Mouse (Mus musculus): Measurements from ENCODE around the gene Rab43. TPM values are rescaled to one million over a fixed set of nuclear protein-coding genes. Genes with fewer than 3 reads are reported as not detected.
"Not testable (repeated sequence)": the region's sequence is repeated elsewhere in the genome, so short reads cannot be mapped to it uniquely, and the experiment has no call there.

Rab43 gene
- polyA plus RNA-seq, 1 experiment from 2014 or later, result 5.0 TPM

DNA sequence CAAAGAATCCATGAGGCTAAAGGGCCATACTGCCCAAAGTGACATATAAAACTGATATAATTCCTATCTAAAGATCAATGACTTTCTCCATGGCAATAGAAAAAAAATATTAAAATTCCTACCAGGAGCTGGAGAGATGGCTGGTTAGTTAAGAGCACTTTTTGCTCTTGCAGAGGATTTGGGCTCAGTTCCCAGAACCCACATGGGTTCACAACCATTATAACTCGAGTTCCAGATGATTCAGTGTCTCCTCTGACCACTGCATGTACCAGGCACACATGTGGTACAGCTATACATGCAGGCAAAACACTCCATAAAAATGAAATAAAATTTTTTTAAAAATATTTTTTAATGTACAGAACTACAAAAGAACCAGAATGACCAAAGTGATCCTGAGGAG, 37.5 kb downstream of the Rab43 start:
- 55% methylated on average over 1 of the region's 1 CpGs for WGBS
- no peak for ATAC-seq (ENCODE audit: low FRiP score)

DNA sequence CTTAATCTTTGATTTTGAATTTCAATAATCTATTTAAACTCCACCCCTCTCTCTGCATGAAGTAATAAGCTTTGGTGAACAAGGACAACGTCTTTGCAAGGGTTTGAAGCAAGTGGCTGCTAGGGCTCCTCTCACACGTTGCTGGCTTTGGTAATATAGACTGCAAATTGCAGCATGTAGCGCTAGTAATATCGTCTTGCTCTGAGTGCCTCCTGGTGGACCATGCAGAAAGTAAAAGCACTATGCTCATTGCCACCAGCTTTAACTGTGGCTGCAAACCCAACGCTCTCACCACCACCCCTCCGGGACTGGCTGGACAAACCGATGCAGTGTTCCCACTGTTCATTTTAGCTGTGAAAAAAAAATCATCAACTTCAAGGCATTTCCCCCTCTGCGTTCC, 41.3 kb downstream of the Rab43 start:
- H3K27ac ChIP-seq (ENCODE audit: low read depth, low read length), result no peak overlapping the region
- ATAC-seq (ENCODE audit: low FRiP score) (no peak), DNase-seq (ENCODE audit: low spot score) (peak; percentile 21)
- no peak overlapping the region for H3K4me3 ChIP-seq (ENCODE audit: low read depth, low read length)
- no peak overlapping the region for H3K4me2 ChIP-seq (replicated peaks; ENCODE audit: low read depth, low read length)
- WGBS, result 61% methylated on average over 8 of the region's 8 CpGs
- no peaks in the 10 kb centered on the region for H3K9me3 ChIP-seq (ENCODE audit: control insufficient read depth, low read length)
- no peak overlapping the region for H3K9ac ChIP-seq (ENCODE audit: low read depth, low read length)
- H3K27me3 ChIP-seq (ENCODE audit: control insufficient read depth, insufficient read depth, low read length), result no peaks in the 10 kb centered on the region
- no peaks in the 10 kb centered on the region for H3K4me1 ChIP-seq (replicated peaks; ENCODE audit: control insufficient read depth, insufficient read depth, low read length)
- H3K36me3 ChIP-seq (ENCODE audit: control insufficient read depth, insufficient read depth, low read length), result no peaks in the 10 kb centered on the region

More for the DNA sequence above, 37.5 kb downstream of the Rab43 start:
- H3K27me3 ChIP-seq (ENCODE audit: control insufficient read depth, insufficient read depth, low read length), result no peaks in the 10 kb centered on the region
- no peak for DNase-seq (ENCODE audit: low spot score)
- H3K9ac ChIP-seq (ENCODE audit: low read depth, low read length), result no peak overlapping the region
- no peak overlapping the region for H3K4me3 ChIP-seq (ENCODE audit: low read depth, low read length)
- H3K27ac ChIP-seq (ENCODE audit: low read depth, low read length), result no peak overlapping the region
- H3K36me3 ChIP-seq (ENCODE audit: control insufficient read depth, insufficient read depth, low read length), result no peaks in the 10 kb centered on the region
- H3K4me2 ChIP-seq (replicated peaks; ENCODE audit: low read depth, low read length), result no peak overlapping the region
- no peaks in the 10 kb centered on the region for H3K9me3 ChIP-seq (ENCODE audit: control insufficient read depth, low read length)
- no peaks in the 10 kb centered on the region for H3K4me1 ChIP-seq (replicated peaks; ENCODE audit: control insufficient read depth, insufficient read depth, low read length)

DNA sequence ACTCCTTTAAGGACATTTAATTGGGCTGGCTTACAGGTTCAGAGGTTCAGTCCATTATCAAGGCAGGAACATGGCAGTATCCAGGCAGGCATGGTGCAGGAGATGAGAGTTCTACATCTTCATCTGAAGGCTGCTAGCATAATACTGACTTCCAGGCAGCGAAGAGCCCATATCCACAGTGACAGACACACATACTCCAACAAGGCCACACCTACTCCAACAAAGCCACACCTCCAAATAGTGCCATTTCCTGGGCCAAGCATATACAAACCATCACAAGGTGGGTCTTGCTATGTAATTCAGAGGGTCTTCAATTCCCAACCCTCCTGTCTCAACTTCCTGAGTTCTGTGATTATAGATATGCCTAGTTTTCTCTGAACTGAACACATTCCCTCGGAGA, 47.7 kb downstream of the Rab43 start:
- H3K36me3 ChIP-seq (ENCODE audit: control insufficient read depth, insufficient read depth, low read length); H3K27ac ChIP-seq (ENCODE audit: low read depth, low read length); H3K9ac ChIP-seq (ENCODE audit: low read depth, low read length); DNase-seq (ENCODE audit: low spot score); ATAC-seq (ENCODE audit: low FRiP score); H3K4me3 ChIP-seq (ENCODE audit: low read depth, low read length); H3K4me2 ChIP-seq (replicated peaks; ENCODE audit: low read depth, low read length); H3K9me3 ChIP-seq (ENCODE audit: control insufficient read depth, low read length); H3K27me3 ChIP-seq (ENCODE audit: control insufficient read depth, insufficient read depth, low read length); H3K4me1 ChIP-seq (replicated peaks; ENCODE audit: control insufficient read depth, insufficient read depth, low read length): not testable (repeated sequence)
- 95% methylated on average over 2 of the region's 2 CpGs for WGBS

DNA sequence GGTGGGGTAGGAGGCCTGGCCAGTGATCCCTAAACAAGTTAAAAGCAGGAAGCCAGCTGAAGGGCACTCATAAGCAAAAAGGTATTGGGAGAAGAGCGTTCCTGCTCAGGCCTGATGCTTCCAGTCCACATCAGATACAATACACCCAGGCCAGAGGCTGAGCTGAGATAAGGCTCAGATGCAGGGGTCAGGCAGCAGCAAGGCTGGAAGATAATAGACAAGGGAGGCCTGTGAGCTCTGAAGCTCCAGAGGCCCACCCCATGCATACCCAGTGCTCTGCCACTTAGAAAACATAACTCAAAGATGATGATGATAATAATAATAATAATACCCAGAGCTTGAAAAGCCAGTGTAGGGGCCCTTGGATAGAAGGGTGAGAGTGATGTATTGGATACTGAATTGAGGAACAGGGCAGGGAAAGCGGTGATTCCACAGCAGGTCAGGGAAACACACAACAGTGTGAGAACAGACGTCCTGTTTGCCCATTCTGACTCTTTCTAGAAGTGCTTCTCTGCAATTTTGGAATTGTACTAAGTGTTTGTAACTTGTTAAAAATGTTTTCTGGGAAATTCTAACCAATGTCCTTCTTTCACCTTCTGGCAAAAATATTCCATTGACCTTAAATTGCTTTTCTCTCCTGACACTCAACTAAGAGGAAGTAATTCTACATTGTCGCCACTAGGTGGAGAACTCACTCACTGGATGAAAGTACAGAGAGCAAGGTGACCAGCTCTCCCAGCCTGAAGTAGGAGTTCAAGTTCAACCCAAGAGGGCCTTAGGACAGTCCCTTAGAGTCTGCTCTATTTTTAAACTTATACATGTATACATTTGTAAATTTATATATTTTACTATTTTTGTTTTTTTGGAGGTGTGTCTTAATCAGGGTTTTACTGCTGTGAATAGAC, 48.3 kb downstream of the Rab43 start:
- no peaks in the 10 kb centered on the region for H3K36me3 ChIP-seq (ENCODE audit: control insufficient read depth, insufficient read depth, low read length)
- 67% methylated on average over 4 of the region's 4 CpGs for WGBS
- peak; percentile 16 for DNase-seq (ENCODE audit: low spot score)

DNA sequence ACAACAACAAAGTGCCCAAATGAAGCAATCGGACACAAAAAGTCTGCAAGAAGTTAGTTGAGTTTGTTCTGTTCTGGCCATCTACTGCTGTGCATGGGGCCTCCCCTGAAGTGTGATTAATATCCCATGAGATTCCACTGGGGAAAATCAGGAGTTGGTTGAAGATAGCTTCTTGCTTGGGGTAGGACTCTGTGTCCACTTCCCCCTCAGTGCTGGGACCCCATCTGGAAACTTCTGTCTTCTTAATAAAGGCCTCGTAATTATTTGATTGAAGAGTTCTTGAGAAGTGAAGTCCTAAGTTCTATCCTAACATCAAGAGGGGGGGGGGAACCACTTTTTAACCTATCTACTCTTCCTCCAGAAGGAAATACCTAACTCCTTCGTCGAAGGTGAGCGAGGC, 49.8 kb downstream of the Rab43 start:
- ATAC-seq (ENCODE audit: low FRiP score), result no peak
- WGBS, result 83% methylated on average over 5 of the region's 5 CpGs
- no peaks in the 10 kb centered on the region for H3K9me3 ChIP-seq (ENCODE audit: control insufficient read depth, low read length)

More for the DNA sequence above, 48.3 kb downstream of the Rab43 start:
- Histone ChIP-seq H3K9ac (ENCODE audit: low read depth, low read length) (no peak overlapping the region), H3K9me3 (ENCODE audit: control insufficient read depth, low read length) (no peaks in the 10 kb centered on the region), H3K4me2 (replicated peaks; ENCODE audit: low read depth, low read length) (no peak overlapping the region), H3K27me3 (ENCODE audit: control insufficient read depth, insufficient read depth, low read length) (no peaks in the 10 kb centered on the region), H3K27ac (ENCODE audit: low read depth, low read length) (no peak overlapping the region), H3K4me3 (ENCODE audit: low read depth, low read length) (no peak overlapping the region), H3K4me1 (replicated peaks; ENCODE audit: control insufficient read depth, insufficient read depth, low read length) (no peaks in the 10 kb centered on the region)
- no peak for ATAC-seq (ENCODE audit: low FRiP score)

DNA sequence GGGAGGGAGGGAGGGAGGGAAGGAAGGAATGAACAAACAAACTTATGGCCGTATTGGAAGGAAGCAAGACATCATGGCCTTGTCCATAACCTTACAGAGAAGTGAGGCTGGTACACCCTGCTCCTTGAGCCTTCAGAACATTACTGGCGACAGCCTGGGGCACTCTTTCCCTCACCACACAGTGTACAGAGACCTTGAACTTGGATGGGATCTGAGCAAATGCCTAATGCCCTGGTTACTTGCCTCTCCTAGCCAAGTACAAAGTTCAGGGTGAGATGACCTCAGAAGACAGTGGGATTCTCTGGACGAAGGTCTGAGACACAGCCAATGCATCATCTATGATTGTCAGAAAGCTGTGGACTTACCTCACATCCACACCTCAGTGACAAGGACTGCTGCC, 52.1 kb downstream of the Rab43 start:
- Histone ChIP-seq H3K9me3 (ENCODE audit: control insufficient read depth, low read length) (no peaks in the 10 kb centered on the region), H3K27me3 (ENCODE audit: control insufficient read depth, insufficient read depth, low read length) (no peaks in the 10 kb centered on the region), H3K4me1 (replicated peaks; ENCODE audit: control insufficient read depth, insufficient read depth, low read length) (no peaks in the 10 kb centered on the region), H3K4me2 (replicated peaks; ENCODE audit: low read depth, low read length) (no peak overlapping the region), H3K9ac (ENCODE audit: low read depth, low read length) (no peak overlapping the region), H3K27ac (ENCODE audit: low read depth, low read length) (no peak overlapping the region), H3K36me3 (ENCODE audit: control insufficient read depth, insufficient read depth, low read length) (peaks cover 5% of the 10 kb centered on the region; the same call in 1 of the 2 replicates), H3K4me3 (ENCODE audit: low read depth, low read length) (no peak overlapping the region)
- ATAC-seq (ENCODE audit: low FRiP score) (no peak), DNase-seq (ENCODE audit: low spot score) (no peak)
- WGBS, result 77% methylated on average over 3 of the region's 3 CpGs

More for the DNA sequence above, 49.8 kb downstream of the Rab43 start:
- no peak for DNase-seq (ENCODE audit: low spot score)
- H3K9ac ChIP-seq (ENCODE audit: low read depth, low read length), result no peak overlapping the region
- no peak overlapping the region for H3K4me3 ChIP-seq (ENCODE audit: low read depth, low read length)
- no peaks in the 10 kb centered on the region for H3K36me3 ChIP-seq (ENCODE audit: control insufficient read depth, insufficient read depth, low read length)
- H3K4me2 ChIP-seq (replicated peaks; ENCODE audit: low read depth, low read length), result no peak overlapping the region
- H3K4me1 ChIP-seq (replicated peaks; ENCODE audit: control insufficient read depth, insufficient read depth, low read length), result no peaks in the 10 kb centered on the region
- H3K27me3 ChIP-seq (ENCODE audit: control insufficient read depth, insufficient read depth, low read length), result no peaks in the 10 kb centered on the region
- H3K27ac ChIP-seq (ENCODE audit: low read depth, low read length), result no peak overlapping the region

DNA sequence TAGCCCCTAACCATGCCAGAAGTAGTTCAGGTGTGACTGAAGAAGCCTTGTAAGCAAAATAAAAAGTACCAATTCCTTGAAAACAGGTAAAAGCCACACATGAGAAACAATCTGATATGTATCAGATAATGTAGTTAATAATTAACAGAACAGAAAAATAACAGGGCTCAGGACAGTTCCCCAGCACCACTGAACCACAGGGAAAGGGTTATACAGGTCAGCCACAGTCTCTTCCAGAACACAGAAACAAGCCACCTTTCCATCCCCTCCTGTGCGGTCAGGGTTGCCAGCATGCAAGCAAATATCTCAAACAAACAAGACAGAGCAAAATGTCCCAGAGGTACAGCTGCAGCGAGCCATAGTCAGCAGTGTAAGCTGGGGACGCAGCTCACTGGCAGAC, 52.6 kb downstream of the Rab43 start:
- DNase-seq (ENCODE audit: low spot score), result no peak
- H3K4me2 ChIP-seq (replicated peaks; ENCODE audit: low read depth, low read length), result no peak overlapping the region

DNA sequence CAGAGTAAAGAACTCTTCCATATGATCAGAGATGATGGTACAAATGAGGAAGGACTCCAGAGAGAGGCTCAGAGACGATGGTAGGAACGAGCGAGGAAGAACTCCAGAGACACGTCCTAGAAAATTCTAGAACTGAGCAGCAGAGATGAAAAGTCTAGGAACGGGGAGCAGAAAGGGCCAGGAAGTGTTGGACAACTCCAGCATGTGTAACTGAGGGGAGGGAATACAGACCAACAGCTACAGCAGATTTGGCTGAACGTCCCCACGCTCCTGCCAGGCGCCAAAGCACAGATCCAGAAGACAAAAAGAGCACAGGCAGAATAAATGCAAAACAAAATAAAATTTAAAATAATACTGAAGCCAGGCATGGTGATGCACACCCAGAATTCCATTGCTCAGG, 55.1 kb downstream of the Rab43 start:
- H3K4me2 ChIP-seq (replicated peaks; ENCODE audit: low read depth, low read length), result no peak overlapping the region
- H3K27ac ChIP-seq (ENCODE audit: low read depth, low read length), result no peak overlapping the region
- no peak overlapping the region for H3K9ac ChIP-seq (ENCODE audit: low read depth, low read length)
- H3K4me3 ChIP-seq (ENCODE audit: low read depth, low read length), result no peak overlapping the region
- H3K9me3 ChIP-seq (ENCODE audit: control insufficient read depth, low read length), result no peaks in the 10 kb centered on the region
- DNase-seq (ENCODE audit: low spot score) (no peak), ATAC-seq (ENCODE audit: low FRiP score) (no peak)
- no peaks in the 10 kb centered on the region for H3K27me3 ChIP-seq (ENCODE audit: control insufficient read depth, insufficient read depth, low read length)
- H3K36me3 ChIP-seq (ENCODE audit: control insufficient read depth, insufficient read depth, low read length), result peaks cover 6% of the 10 kb centered on the region; the same call in 1 of the 2 replicates
- no peaks in the 10 kb centered on the region for H3K4me1 ChIP-seq (replicated peaks; ENCODE audit: control insufficient read depth, insufficient read depth, low read length)
- WGBS, result 90% methylated on average over 8 of the region's 8 CpGs

More for the DNA sequence above, 52.6 kb downstream of the Rab43 start:
- no peaks in the 10 kb centered on the region for H3K27me3 ChIP-seq (ENCODE audit: control insufficient read depth, insufficient read depth, low read length)
- no peaks in the 10 kb centered on the region for H3K9me3 ChIP-seq (ENCODE audit: control insufficient read depth, low read length)
- no peak overlapping the region for H3K9ac ChIP-seq (ENCODE audit: low read depth, low read length)
- H3K36me3 ChIP-seq (ENCODE audit: control insufficient read depth, insufficient read depth, low read length), result peaks cover 6% of the 10 kb centered on the region; the same call in 1 of the 2 replicates
- no peaks in the 10 kb centered on the region for H3K4me1 ChIP-seq (replicated peaks; ENCODE audit: control insufficient read depth, insufficient read depth, low read length)
- H3K4me3 ChIP-seq (ENCODE audit: low read depth, low read length), result no peak overlapping the region
- no peak for ATAC-seq (ENCODE audit: low FRiP score)
- no peak overlapping the region for H3K27ac ChIP-seq (ENCODE audit: low read depth, low read length)
- WGBS, result 61% methylated on average over 3 of the region's 3 CpGs

DNA sequence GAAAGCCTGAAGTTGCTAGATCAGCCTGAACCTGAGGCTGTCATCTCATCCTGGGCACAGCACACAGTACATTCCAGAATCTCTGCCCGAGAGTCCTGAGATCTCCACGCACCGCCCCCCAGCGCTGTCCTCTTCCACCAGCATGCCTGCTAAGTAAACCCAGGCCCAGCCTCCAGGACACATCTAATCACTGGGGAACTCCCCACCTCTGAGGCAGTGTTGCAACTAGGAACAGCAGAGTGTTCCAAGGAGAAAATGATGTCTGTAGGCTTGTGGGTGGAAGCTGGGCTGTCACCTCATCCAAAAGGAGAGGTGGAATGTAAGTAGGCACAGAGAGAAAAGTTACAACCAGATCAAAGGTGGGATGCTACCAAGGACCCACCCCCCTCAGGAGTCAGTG, 56.8 kb downstream of the Rab43 start:
- ATAC-seq (ENCODE audit: low FRiP score), result no peak
- Histone ChIP-seq H3K9ac (ENCODE audit: low read depth, low read length) (no peak overlapping the region), H3K36me3 (ENCODE audit: control insufficient read depth, insufficient read depth, low read length) (peaks cover 6% of the 10 kb centered on the region; the same call in 1 of the 2 replicates), H3K9me3 (ENCODE audit: control insufficient read depth, low read length) (no peaks in the 10 kb centered on the region), H3K4me1 (replicated peaks; ENCODE audit: control insufficient read depth, insufficient read depth, low read length) (no peaks in the 10 kb centered on the region), H3K27me3 (ENCODE audit: control insufficient read depth, insufficient read depth, low read length) (no peaks in the 10 kb centered on the region), H3K4me3 (ENCODE audit: low read depth, low read length) (no peak overlapping the region), H3K4me2 (replicated peaks; ENCODE audit: low read depth, low read length) (no peak overlapping the region), H3K27ac (ENCODE audit: low read depth, low read length) (no peak overlapping the region)
- 95% methylated on average over 4 of the region's 4 CpGs for WGBS
- DNase-seq (ENCODE audit: low spot score), result no peak
